Mouse (Mus musculus) naive thymus-derived CD4-positive, alpha-beta T cell, adult 5 months (primary cell): ENCODE data around the gene Gm5861. TPM values are rescaled to one million over a fixed set of nuclear protein-coding genes. Genes with fewer than 3 reads are reported as not detected.

Experiments
- polyA plus RNA-seq: library from polyadenylated mRNA; unstranded; fragments of 100-300 nt; shearing (Covaris generic); gene quantifications from one replicate; pipeline ENCODE4 v1.2.1, GENCODE M21; 2017

Gene Gm5861
- polyA plus RNA-seq = not detected

DNA sequence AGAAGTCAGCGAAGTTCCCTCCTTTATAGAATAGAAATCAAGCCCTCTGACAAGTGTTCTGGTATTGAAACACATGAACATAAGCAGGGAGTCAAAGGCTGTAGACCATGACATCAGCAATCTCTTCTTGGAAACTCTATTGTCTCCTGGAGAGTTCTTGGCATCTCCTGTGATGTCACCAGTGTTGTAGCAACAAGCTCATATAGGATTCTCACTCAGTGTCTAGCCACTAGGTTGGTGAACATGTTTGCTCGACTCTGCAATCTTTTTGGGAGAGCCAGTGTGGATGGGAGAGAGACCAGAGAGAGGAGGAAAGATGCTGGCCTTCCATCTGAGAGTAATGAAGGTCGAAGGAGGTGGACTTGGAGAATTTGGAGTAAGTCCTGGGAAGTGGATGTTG lies at the start of gene Gm5861:
Gm5861 (plus strand) TSS at position 301 of the 400 bp plus-strand sequence.

Other genes with a start within 250 kb of the Gm5861 start
- not detected for gene Gm8871, start 235.3 kb upstream of the Gm5861 start, polyA plus RNA-seq
- gene Gm8857, start 235.3 kb upstream of the Gm5861 start, polyA plus RNA-seq = not detected
- gene Gm8879, start 55.4 kb upstream of the Gm5861 start, polyA plus RNA-seq = not detected
- not detected for gene Gm8890, start 73.0 kb downstream of the Gm5861 start, polyA plus RNA-seq
- not detected for gene Speer1, start 158.4 kb downstream of the Gm5861 start, polyA plus RNA-seq
- gene Gm8897, start 233.3 kb downstream of the Gm5861 start, polyA plus RNA-seq = not detected